Mouse (Mus musculus): ENCODE measurements around the gene Fnip2.
"Not testable (repeated sequence)": the region's sequence is repeated elsewhere in the genome, so short reads cannot be mapped to it uniquely, and the experiment has no call there.

The Fnip2 gene

DNA sequence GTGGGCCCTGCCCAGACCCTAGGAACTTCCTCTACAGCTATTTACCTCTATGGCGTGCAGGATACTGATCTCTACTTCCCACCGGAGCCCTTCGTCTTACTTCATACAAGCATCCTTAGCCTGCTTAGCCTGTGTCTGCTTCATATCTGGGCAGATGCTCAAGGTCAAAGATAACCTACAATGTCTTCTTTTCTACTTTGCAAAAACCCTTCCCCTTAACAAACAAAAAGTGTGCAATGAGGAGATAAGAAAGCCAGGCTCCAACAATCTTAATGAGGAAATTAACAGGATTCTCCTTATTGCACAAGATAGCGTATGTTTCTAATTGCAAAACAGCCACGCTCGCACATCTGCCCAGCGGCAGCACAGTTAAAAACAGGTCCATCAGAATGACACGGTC lies 89.2 kb downstream of the Fnip2 start:
- no peak for DNase-seq (ENCODE audit: low spot score)

DNA sequence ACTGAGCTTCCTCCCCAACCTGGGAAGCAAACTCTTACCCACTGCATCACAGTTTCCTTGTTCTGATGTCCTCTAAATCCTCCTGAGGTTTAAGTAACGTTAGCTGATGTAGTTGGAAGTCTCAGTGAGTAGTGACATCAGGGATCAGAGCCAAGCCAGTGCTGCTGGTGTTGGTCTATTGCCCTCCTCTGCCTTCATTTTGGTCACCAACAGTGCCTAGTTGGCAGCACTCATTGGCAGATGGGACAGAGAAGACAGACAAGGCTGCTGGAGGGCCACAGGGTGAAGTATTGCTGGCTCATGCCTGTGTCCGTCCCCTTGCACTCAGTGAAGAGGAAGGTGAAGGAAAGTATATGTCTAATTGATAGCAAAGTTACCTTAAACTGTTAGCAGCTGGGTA lies 91.6 kb downstream of the Fnip2 start:
- DNase-seq (ENCODE audit: low spot score), result no peak

DNA sequence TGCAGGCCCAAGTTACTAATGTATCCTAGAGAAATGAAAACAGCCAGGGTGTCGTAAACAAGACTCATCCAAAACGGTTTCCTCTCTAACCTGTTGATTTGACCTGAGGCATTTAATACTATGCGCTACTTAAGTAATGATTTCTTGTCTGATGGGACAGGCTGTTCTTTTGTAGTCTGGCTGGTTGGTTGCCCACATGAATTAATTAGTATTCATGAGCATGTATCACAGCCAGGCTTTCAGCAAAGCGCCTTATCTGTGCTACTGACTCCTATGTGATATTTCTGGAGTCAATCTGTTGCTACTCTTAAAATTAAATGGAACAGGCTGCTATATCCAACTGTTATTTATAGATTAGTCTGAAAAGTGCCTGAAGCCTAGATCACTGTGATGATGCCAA lies 92.7 kb downstream of the Fnip2 start:
- DNase-seq (ENCODE audit: low spot score), result no peak

DNA sequence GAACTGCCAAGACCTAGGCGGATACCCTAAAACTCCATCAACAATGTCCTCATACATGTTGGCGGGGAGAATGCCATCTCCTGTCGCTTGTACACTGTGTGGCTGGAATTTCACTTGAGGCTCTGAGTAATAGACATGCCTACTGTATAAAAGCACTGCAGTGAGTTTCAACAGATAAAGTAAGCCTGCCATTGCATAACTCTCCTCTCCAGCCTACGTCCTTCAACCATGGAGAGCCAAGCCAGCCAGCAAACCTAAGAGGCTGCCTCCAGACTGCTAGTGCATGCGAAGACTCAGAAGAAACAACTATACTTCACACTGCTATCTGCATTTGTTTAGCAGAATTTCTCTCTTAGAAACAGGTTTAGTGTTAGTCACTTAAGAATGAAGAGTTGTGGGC lies 95.2 kb downstream of the Fnip2 start:
- no peak for DNase-seq (ENCODE audit: low spot score)

DNA sequence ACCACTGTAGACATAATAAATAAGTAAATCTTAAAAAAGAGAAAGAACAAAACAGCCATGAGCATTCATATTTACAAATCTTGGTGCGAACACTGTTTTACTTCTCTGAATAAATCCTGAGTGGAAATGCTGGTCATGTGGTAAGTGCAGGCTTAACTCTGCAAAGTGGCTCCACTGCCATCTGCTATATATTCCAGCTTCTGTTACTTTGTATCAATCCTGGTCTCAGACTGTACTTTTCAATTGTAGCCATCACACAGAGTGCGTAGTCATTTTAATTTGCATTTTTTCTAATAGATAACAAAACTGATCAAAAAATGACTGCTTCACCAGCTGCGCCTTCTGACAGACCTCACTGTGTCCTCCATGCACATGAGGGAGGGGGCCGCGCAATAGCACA lies 98.2 kb downstream of the Fnip2 start:
- DNase-seq (ENCODE audit: low spot score), result no peak

DNA sequence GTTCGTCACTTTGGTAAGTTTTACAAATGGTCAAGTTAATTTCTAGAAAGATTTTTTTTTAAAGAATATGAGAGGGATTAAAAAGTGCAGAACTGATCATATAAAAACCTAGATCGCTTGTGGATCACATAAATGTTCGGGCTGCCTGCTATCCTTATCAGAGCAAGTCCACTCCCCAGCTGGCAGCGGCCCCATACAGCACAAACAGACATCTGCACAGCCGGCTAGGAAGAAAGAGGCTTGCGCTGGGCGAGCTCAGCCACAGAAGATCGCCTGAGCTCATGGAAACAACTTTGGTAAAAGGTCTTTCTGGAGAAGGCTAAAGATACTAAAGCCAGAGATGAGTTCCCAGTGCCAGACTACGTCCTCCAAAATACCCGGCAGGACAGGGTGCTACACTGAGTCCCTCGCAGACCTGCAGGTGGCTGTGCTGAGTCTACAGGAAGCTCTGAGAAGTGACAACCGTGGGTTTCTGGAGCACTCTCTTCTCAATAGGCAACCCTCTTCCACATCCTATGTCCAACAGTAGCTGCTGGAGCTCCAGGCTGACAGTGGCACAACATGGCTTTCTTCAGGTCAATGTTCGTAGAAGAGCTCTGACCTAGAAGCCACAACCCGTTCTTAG lies 108.8 kb downstream of the Fnip2 start:
- DNase-seq (ENCODE audit: low spot score), result no peak

DNA sequence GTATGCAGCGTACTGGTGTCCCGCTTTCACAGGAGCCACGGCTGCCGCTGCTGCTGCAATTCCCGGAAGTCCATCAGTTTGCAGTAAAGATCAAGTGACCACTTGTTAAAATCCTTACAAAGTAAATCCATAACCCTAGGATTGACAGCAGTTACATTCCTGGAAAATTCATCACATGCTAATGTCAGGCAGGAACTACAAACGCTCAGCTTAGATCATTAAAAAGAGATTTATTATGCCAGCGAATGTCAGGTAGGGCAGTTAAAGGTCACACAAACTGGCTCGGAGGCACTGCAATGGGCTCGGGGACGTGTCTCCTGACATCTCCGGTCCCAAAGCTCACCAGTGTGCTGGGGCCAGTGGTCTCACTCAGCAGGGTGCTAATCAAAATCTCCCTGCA lies 111.8 kb downstream of the Fnip2 start:
- no peak for DNase-seq (ENCODE audit: low spot score)

DNA sequence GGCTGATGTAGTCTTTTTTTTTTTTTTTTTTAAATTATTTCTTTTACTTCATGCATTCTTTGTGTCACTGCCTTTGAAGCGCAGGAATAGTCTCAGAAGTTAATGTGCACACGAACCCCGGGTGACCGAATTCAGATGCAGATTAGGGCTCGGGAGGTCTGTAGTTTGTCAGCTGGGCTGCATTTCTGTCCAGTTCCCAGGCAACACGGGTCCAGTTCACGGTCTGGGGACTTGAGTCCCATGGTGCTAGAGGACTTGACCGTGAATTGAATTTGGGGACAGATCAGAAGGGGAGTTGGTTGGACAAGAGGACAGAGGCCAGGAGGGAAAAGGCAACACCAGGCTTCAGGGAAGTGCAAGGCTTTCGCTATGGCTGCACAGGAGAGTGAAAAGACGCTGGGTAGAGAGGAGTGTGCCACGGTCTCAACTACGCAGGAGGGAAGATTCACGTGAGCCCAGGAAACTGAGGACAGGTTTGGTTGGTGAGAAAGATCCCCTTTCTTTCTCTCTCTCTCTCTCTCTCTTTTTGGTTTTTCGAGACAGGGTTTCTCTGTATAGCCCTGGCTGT lies 114.8 kb downstream of the Fnip2 start:
- no peak for DNase-seq (ENCODE audit: low spot score)

DNA sequence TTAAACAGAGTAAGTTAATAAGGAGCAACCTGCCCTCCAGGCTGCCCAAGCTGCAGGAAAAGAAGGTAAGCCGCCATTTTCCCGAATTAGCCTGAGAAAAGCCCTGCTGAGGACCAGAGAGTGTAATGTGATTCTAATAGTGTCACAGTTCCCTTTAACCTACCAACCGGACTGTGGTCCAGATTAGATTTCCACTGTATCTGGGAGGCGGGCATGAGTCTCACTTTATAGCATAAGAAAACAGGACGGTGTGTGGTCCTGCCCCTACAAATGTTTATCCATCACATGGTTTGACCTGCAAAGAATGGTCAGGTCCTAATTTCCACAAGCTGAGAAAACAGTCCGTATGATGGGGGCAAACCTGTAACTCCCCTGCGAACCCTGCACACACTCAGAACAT lies 118.2 kb downstream of the Fnip2 start:
- no peak for DNase-seq (ENCODE audit: low spot score)

DNA sequence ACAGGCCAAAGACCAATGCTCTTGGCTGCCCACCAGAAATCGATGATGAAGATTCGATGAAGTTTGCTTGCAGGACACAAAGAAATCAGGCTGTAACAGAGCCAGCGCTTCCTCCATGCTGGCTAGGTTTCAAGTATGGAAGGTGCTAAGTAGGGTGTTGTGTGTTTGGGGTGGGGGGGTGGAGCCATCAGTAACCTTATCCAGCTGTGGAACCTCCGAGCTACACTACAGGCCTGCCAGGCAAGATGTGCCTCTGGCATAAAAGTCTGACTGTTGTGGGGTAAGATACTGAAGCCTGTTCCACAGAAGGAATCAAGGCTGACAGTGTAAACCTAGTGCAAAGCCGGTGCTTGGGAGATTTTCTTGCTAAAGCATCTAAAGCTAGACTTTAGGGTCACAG lies 119.2 kb downstream of the Fnip2 start:
- no peak for DNase-seq (ENCODE audit: low spot score)

DNA sequence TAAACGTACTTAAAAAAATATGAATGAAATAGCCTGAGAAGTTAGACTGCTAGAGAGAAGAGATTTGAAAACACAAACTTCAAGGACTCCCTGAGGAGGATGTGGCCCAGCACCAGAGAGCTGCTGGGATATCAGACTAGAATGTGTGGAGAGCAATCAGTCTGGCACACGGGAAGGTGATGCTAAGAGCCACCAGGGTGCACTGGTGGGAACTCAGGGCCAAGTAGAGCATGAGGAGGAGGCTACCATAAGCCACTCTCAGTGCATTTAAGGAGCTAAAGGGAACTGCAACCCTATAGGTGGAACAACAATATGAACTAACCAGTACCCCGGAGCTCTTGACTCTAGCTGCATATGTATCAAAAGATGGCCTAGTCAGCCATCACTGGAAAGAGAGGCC lies 120.9 kb downstream of the Fnip2 start:
- not testable (repeated sequence) for DNase-seq (ENCODE audit: low spot score)

DNA sequence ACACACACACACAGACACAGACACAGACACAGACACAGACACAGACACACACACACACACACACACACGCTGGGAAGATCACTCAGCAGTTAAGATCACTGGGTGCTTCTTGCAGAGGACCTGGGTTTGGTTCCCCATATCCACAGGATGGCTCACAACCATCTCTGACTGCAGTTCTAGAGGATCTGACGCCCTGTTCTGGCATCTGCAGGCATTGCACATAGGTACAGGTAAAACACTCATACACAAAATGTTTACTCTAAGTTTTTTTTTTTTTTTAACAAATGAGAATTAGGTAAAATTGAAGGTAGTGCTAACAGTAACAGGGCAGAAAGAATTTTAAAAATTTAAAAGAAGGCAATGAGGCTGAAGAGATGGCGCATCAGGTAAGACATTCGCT lies 121.5 kb downstream of the Fnip2 start:
- no peak for DNase-seq (ENCODE audit: low spot score)

DNA sequence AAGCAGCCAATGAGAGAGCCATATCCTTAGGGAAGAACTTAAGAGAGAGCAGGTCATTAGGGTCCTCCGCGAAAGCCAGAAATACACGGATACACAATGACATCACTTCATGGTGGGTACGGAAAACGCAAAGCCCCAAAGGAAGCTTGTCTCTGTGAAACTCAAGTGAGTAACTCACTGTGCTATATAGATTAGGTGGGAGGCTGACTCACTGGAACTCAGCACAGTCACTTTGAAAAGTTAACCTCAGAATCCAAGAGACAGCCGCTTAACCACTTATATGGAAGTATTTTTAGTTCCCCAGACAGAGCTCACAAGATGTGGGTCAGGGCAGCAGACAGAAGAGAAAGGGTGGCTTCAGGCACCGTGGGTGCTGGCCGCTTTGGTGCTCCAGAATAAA lies 122.6 kb downstream of the Fnip2 start:
- DNase-seq (ENCODE audit: low spot score), result no peak

DNA sequence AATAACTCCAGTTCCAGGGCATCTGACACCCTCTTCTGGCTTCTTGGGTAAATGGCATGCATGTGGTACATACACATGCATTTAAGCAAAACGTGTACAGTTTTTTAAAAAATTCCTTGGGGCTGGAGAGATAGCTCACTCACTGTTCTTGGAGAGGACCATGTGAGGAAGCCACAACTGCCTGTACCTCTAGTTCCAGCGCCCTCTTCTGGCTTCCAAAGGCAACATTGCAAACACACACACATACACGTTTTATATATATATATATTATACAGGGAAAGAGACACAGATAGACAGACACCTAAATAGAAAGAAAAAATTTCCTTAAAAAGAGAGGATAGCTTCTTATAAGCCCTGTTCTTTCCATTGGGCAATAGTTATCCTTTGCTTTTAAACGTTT lies 123.7 kb downstream of the Fnip2 start:
- no peak for DNase-seq (ENCODE audit: low spot score)

DNA sequence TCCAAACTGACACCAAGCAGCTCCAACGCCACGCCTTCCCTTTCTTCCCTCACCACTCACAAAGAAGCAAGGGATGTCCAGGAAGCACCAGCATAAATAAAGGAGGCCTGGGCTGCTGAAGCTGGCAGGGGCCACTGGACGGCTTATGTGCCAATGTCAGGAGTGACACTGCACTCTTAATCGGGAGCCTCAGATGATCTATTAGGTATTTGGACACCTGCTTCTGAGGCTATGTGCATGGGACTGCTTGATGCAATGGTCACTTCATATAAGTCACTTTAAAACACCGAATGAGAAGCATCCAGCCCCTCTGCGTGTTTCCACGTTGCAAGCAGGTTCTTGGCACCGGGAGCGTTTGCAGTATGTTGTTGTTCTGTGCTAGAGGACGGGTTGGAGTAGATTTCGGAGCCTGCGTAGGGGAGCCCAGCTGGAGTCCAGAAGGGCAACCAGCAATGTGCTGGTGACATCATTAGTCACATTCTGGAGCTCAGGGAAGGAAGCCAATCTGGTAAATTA lies 126.6 kb downstream of the Fnip2 start:
- no peak for DNase-seq (ENCODE audit: low spot score)

DNA sequence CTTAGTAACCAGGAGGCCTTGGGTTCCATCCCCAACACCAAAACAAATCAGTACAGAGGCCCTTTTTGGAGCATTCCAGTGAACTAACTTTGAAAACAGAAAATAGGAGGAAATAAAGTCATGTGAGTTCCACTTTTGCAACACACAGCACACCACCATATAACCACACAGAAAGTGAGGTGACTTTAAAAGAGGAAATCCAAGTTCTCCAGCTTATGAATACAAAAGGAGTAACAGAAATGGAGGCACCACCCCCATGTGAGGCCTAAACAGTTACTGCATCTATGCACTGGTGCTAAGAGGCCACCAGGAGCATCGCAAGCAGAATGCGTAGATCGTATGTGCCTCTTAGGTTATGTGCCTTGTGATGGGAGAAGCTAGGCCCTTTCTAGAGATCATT lies 129.3 kb downstream of the Fnip2 start:
- DNase-seq (ENCODE audit: low spot score), result no peak

DNA sequence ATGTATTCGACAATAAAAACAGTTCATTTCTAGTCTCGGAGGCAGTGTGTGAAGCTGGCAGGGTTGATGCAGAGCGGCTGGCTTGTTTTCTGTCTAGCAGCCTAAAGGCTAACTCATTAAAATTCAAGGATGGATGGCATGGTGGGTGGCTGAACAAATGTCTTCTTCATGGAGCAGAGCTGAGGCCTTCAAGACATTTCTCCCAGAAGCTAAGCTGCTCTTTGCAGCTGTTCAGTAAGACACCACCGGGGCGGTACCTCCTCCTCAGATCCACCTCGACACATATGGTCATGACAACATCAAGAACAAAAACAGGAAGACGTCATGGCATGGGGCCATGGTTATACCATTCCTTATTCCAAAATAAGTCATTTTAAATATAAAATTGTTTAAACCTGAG lies 131.4 kb downstream of the Fnip2 start:
- DNase-seq (ENCODE audit: low spot score), result no peak

DNA sequence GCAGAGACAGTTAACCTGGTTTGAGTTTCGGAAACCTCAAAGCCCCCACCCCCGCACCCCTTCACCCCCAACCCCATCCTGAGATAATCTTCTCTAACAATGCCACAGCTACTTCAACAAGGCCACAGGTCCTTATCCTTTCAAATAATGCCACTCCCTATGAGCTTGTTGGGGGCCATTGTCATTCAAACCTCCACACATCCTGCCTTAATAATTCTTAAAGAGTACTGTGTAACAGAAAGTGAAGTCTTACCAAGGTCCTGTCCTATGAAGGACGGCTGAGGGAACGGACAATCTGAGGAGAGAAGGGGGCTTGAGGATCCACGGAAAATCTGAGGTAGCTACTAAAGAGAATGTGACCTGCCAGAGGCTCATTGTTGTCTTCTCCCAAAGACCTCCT lies 132.6 kb downstream of the Fnip2 start:
- no peak for DNase-seq (ENCODE audit: low spot score)

DNA sequence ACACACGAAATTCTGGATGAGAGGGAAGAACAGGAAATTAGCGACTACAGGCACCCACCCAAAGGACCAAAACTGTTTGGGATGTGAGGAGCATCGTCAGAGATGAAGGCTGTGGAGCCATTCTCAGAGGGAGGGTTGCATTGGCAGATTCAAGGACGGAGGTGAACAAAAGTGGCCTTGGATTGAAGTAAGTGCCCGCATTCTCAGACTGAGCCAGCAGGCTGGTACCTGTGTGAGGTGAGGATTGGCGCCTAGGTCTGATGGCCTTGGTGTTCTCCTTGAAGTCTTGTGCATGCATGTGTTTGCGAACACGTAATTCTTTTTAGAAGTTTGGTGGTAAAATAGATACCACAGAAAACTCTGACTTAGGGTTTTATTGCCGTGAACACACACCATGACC lies 133.2 kb downstream of the Fnip2 start:
- DNase-seq (ENCODE audit: low spot score), result no peak

DNA sequence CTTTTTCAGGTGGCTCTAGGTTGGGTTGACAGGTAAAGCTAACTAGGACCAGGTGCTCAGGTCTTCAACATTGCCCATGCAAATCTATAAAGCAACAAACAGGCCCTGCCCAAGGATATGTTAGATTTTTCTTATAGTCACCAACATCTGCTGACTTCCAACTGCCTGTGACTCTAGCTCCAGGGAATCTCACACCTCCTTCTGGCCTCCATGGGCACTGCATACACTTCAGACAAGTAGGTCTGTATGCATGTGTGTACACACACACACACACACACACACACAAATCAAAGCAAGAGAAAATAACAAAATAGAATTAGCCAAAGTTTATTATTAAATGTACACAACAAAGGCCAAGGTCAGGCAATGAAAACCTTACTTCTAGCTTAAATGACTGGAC lies 134.0 kb downstream of the Fnip2 start:
- DNase-seq (ENCODE audit: low spot score), result no peak

DNA sequence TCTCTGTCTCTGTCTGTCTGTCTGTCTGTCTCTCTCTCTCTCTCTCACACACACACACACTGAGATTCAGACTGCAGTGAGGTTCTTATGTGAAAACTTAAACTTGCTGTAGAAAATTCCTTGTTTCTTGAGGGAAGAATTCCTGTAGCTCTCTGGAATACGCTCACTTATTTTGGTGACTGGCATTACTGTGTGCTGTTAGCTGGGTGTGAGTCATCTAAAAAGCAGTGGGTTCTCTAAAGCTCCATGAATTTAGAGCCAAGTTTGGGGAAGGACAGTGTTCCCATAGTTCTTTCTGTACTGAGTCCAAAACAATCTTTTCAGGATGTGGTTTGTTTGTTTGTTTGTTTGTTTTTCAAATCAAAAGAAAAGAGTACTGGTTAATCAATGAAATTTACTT lies 142.2 kb downstream of the Fnip2 start:
- DNase-seq (ENCODE audit: low spot score), result no peak

DNA sequence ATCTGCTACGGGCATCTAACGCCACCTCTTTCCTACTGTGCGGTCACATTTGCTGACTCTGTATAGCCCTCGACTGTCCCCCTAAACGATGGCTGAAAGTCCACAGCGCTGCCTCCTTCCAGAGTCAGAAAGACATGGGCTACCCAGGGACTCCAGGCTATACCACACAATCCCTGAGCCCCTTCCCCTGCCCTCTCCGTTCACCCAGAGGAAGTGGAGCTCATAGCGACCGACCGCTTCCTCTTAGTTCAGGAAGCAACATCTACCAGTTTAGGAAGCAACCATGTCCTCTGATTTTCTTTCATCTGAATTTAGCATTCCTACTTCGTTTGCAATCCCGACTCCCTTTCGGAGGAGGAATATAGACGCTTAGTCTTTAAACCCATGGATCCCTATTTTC lies 148.7 kb downstream of the Fnip2 start:
- DNase-seq (ENCODE audit: low spot score), result no peak

DNA sequence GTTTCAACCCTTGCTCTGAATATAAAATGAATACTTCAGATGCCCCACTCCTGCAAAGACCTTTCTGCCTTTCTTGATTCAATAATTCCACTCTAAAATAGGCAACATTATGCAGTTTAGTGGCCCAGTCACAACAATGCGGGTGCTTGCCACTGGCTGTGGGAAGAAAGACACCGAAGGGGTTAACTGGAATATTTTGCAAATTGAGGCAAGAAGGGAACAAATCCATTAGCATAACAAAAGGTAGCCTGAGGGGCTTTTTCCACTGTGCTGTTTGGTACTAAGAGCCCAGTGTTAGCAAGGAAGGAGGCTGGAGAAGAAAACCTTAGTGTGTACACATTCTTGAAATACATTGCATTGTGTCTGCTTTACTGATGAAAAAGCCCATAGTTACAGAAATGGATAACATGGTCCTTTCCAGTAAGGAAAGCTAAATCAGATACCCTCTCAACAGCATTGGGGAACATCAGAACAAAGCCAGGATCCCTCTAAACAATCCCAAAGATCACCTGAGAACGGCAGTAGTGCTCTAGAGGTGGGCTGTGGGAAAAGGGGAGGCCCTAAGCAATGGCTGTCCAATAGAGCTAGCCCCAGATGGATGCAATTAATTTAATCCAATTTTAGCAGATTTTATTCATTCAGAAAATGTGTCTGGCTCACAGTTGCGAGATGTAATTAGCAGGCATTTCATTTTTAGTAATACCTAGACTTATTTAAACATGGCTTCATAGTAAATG lies 150.5 kb downstream of the Fnip2 start:
- DNase-seq (ENCODE audit: low spot score), result no peak

DNA sequence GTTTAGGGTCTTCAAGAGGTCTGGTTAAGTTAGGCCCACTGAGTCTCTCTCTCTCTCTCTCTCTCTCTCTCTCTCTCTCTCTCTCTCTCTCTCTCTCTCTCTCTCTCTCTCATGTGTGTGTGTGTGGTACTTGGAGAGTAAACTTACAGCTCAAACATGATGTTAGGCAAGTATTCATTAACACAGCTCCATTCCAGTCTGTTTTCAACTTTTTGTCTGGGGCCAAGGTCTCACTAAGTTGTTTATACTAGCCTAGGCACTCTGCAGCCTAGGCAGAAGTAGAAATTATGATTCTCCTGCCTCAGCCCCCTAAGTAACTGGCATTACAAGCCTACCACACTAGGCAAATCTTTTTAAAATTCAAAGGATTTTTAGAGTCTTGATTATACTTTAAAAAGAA lies 151.7 kb downstream of the Fnip2 start:
- no peak for DNase-seq (ENCODE audit: low spot score)
